Mouse (Mus musculus) adrenal gland (tissue): ENCODE measurements around the gene Cd3eap.

ENCODE experiments used
- intact Hi-C: fragments of 180-260 bp; cut with DNase I; formaldehyde crosslinking; loops from one replicate; pipeline ENCODE4 v1.15.1; 2025
- microRNA-seq, 2 experiments: library from miRNA; unstranded; fragments of <30 nt; microRNA quantifications; one replicate each; pipeline ENCODE4; 2019

The Cd3eap gene

GRCm38 (mm10) chr7:19309278-19309883 lies 49.9 kb downstream of the Cd3eap start:
- intact Hi-C loops: no loop called here

DNA sequence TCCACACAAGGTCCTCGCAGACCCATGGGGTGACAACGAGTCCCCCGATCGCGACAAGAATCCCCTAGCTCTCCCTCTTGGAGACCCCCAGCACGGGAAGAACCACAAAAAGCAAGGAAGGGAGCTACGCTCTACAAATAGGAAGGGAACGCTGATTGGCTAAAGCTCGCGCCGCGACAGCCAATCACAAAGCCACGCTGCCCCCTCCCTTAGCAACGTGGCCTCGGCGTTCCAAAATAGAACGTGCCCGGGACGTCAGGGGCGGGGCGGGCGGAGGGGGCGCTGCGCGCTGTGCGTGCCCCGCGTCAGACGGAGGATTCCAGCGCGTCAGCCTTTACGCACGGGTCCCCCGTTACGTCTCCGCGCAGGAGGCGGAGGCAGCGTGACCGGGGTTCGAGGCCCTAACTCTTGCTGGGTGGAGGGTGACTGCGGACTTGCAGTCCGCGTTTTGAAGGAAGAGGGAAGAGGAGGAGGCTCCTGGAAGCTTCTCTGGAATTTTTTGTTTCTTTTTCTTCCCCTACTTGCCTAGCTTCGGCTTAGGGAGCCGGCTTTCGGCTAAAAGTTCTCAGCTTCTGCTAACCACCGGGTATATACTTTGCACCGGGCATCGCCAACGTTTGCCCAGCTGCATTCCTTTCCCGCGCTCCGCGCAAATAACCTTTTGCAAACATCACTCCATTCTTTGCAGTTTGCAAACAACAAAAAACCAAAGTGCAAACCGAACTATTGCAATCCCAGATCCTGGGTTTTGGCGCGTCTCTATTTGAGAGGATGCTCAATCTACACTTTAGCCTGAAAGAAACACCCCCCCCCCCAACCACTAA lies 50.6 kb downstream of the Cd3eap start:
- intact Hi-C loops: no loop called here

- intact Hi-C loops: no loop called here
These were observed 51.4 kb downstream of the Cd3eap start for GRCm38 (mm10) chr7:19307739-19308453.

DNA sequence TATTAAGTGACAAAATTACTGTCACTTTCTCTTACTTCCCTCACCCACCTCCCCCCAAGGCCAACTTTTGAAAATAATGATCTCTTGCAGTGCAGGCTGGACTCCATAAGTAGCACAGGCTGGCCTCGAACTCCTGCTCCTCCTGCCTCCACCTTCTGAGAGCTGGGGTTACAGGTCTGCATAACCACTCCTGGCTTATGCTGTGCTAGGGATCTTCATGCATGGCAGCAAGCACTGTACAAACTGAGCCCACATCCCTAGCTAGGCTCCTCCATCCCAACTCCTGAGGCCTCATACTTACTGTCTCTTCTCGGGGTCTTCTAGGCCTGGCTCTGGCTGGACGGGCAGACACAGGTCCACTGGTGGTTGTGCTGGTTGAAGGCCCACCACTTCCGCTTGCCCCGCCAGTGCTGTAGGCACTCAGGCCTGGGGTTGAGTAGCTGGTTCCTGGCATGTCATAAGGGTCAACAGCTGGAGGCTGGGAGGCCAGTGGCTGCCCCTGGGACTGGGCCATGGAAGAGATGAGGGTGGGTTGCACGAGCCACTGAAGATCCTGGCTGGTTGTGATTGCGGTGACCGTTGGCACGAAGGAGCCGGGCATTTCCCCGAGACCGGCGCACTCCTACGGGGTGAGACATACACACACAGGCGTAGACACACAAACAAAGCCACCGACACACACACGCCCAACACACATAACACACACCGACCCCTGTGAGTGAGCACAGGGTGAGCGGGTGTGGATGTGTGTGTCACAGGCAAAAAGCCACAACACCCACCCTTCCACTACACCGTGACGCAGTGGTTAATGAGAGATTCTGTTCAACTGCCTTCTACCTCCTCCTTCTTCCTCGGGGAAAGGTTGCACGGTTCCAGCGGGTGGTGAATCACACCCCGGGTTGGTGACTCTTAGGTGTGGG lies 52.2 kb downstream of the Cd3eap start:
- intact Hi-C loops: no loop called here

Small RNA genes lying within 50 kb of the gene (microRNA-seq; reads per million reads assigned to microRNA genes)
- 0 to 0.11 reads per million in 2 experiments for gene Mir343
